Mouse (Mus musculus): ENCODE results near the gene Trim2. TPM values are rescaled to one million over a fixed set of nuclear protein-coding genes. Genes with fewer than 3 reads are reported as not detected.

The Trim2 gene
- total RNA-seq, 2 experiments from 2014 or later = 5.1 to 5.8 TPM

- intact Hi-C loops (cut with DNase I) = loop anchor here (2.0 kb wide), 1 partner anchor 71 kb away; no protein-coding TSS in a partner anchor
- no peak for DNase-seq
Measured at GRCm38 (mm10) chr3:84261863-84262262, 44.8 kb downstream of the Trim2 start.

DNA sequence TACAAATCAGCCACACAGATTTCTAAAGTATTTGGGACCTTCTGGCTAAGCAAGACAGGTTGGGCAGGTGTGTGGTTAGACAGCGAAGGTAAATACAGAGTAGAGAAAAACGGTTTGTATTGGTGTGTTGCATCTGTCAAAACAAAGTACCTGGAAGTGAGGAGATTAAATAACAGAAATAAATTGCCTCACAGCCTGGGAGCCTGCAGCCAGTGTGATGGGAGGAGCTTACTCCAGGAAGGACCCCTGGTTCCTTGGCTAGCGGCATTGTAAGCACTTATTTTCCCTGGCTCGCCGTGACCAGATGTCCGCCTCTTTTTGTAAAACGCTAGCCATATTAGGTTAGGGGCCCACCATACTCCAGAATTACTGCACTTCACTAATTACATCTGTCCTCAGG lies 45.8 kb downstream of the Trim2 start:
- intact Hi-C loops (cut with DNase I) = loop anchor here (2.0 kb wide), 1 partner anchor 70 kb away; no protein-coding TSS in a partner anchor
- no peak for DNase-seq

GRCm38 (mm10) chr3:84260024-84260535 lies 46.6 kb downstream of the Trim2 start:
- intact Hi-C loops (cut with DNase I) = loop anchor here (2.0 kb wide), 1 partner anchor 69 kb away; no protein-coding TSS in a partner anchor
- peak in 1 of 2 experiments; percentile 14 for DNase-seq

GRCm38 (mm10) chr3:84259281-84260023 lies 47.2 kb downstream of the Trim2 start:
- DNase-seq = peak; percentile 65 to 81
- intact Hi-C loops (cut with DNase I) = loop anchor here (2.0 kb wide), 3 partner anchors 31 to 69 kb away; no protein-coding TSS in a partner anchor

DNA sequence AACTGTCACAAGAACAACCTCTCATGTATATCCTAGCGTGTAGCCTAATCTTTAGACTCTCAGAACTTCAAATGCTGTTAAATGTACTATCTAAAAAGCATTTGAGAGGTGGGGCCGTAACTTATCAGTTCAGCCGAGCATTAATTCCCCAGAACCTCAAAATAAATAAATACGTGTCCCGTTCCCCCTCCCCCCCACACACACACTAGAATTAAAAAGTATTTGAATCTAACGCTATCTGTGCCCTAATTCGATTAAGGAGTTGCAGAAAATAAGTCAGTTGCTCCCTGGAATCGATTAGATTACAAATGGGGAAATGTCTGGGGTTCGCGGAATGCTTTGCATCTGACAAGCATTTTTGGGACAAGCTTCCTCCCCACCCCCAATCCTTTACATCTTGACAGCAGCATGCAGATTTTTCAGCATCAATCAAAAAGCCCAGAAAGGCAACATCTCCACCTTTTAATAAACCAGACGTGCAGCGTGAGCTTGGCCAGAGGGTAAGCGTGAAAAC lies 48.1 kb downstream of the Trim2 start:
- DNase-seq = no peak
- intact Hi-C loops (cut with DNase I) = loop anchor here (2.0 kb wide), 2 partner anchors 30 to 38 kb away; no protein-coding TSS in a partner anchor

- no peak for DNase-seq
- intact Hi-C loops (cut with DNase I) = loop anchor here (2.0 kb wide), 2 partner anchors 29 to 37 kb away; no protein-coding TSS in a partner anchor
Measured at GRCm38 (mm10) chr3:84257989-84258517, 48.6 kb downstream of the Trim2 start.

DNA sequence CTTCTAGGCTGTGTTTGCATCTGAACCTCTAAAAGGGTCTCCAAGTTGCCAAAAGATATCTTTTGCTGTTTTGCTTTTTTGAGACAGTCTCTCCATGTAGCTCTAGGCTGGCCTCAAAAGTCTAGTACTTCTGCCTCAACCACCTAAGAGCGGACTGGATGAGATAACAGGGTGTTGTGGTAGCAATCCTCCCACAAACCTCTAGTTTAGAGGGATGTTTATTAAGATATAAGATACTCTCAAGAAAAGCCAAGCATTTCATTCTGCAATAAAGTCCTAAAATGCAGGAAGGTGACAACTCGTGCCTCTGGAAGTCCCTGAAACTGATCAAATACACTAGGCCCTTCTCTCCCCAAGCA lies 52.2 kb downstream of the Trim2 start:
- intact Hi-C loops (cut with DNase I) = no loop called here
- no peak for DNase-seq

DNA sequence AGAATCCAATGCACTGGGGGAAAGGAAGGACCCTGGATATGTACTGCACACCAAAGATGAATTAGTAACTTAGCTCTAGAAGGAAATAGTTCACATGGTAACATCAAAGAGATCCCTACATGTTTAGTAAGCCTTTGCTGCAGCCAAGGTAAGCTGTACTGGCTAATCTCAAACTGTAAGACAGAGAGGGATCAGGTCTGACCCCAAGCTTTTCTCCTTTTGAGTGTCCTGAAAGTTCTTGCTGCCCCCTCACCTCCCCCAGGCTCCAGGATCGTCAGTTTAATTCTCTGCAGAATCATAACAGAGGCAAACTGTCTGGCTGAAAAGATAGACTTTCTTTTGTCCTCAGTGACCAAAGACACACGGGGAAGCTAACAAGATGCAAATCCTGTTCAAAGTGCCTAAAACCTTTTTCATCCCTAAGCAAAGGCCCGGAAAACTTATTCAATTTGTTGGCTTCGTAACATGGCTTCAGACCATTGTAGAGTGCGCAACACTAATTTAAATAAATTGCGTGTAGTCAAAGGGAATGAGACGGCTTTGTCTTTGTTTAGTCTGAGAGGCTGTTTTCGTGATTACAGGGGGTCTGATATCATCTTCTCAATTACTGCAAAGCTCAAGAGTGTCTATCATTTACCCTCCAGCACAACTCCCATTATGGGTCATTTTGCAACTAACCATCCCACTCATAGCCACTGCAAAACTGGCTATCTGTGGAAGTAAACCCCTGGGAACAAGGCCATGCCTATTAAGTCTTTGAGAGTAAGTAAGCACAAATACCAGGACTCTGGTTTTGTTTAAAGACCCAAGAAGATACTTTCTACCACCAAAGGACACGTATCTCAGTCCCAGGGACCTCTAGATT lies 52.8 kb downstream of the Trim2 start:
- intact Hi-C loops (cut with DNase I) = no loop called here
- no peak for DNase-seq

DNA sequence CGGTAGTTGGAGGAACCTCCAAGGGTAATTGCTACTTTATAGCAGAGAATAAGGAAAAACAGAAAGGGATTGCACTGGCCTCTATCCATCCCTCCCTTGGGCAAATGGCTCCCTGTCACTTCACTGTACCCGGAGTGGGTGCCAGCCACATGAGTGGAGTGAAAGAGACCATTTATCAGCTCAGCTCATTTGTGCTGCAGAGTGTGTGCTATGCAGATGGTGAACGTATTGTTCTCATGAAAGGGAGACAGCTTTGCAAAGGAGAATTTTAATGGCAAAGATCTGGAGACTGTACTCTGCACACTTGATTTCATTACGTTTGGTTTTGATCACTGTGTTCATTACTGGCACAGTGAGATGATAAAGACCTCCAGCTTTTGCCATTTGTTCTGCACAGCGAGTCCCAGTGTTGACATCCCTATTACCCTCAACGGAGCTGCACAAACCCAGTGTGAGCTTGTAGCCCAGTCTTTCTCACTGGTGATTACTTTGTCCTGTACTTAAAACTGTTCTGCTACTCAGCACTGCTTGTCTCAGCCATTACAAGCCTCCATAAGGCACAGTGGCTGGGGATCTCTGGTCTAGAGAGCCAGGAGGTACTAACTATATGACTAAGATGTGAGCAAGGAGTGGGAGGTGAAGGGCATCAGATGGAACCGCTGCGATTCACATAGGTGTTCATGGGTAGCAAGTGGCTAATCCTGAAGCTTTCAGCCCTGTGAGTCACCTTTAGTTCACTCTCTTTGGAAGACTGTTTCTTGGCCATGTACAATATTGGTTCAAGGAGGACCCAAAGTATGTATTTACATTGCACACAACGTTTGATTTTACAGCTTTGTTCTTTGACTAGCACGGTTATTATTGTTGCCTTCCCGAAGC lies 53.7 kb downstream of the Trim2 start:
- intact Hi-C loops (cut with DNase I) = no loop called here
- DNase-seq = no peak

DNA sequence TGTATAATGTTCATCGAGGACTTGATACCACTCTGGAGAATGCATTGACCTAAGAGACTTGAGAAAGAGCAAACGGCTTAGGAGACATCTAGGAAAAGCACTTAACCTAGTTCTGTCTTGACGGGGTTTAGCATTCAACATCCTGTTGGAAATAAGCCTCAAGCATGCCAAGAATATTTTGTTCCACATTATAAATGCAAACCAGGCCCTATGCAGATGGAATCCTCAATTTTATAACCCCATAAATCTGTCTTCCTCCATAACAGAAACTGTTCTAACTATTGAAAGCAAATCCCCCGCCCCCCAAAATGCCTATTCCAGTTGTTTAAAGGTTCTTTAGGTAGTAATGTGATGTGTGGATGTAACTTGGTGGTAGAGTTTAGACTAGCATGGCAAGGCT lies 55.0 kb downstream of the Trim2 start:
- intact Hi-C loops (cut with DNase I) = no loop called here
- no peak for DNase-seq

DNA sequence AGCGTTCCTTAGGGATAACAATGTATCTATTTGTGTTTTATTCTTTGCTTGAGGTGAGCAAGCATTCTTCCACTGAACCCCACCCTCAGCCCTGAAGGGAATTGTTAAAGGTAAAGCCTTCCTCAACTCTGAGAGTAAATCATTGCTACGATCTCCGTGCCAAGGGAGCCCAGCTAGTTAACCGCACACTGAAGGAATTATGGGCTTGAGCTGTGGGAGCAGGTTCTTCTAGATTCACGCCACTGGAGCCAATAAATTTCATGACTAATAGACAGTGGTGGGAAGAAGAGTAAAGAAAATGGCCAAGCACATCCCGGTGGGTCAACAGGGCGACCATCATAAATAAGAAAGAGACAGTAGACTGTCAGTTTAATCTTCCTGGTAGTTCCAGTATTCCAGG lies 56.4 kb downstream of the Trim2 start:
- intact Hi-C loops (cut with DNase I) = no loop called here
- no peak for DNase-seq

DNA sequence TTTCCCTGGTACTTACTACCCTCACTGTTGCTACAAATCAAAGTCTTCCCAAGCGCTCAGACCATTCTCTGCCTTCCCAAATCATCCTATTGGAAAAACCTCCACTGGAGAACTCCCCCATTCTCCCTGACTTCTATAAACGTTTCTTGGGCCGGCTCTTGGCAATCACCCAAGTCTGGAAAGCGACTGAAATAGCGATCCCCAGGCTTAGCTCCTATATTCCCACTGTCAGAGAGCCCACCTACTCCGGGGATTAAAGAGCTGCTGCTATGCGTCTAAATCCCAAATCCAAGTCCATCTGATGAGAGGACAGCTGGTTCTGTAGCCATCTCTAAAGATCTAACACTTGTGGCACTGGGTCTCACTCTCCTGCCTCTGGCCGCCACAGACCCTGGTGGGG lies 58.9 kb downstream of the Trim2 start:
- intact Hi-C loops (cut with DNase I) = no loop called here
- no peak for DNase-seq

GRCm38 (mm10) chr3:84246421-84246861 lies 60.2 kb downstream of the Trim2 start:
- intact Hi-C loops (cut with DNase I) = no loop called here
- DNase-seq = no peak

DNA sequence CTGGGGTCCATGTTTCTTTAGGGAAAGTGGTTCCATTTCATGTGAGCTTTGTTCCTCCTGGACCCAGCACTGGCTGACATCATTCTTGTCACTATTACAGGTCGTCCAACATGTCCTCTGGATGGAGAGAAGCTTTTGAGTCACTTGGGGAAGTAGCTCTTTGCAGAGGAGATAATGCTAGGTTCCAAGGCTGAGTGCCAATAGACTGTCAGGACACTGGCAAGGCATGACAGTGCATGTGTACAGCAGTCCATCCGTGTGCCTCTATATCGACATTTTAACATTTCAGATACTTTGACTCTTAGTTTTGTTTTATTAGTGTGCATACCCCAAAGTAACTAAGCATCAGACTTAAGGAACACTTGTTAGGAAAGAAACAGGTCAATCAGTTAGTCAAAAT lies 63.6 kb downstream of the Trim2 start:
- no peak for DNase-seq
- intact Hi-C loops (cut with DNase I) = no loop called here

GRCm38 (mm10) chr3:84242497-84242896 lies 64.2 kb downstream of the Trim2 start:
- intact Hi-C loops (cut with DNase I) = no loop called here
- no peak for DNase-seq

GRCm38 (mm10) chr3:84241098-84241497 lies 65.6 kb downstream of the Trim2 start:
- DNase-seq = no peak
- intact Hi-C loops (cut with DNase I) = no loop called here

- intact Hi-C loops (cut with DNase I) = no loop called here
- DNase-seq = no peak
Measured at GRCm38 (mm10) chr3:84235420-84236304, 71.0 kb downstream of the Trim2 start.

DNA sequence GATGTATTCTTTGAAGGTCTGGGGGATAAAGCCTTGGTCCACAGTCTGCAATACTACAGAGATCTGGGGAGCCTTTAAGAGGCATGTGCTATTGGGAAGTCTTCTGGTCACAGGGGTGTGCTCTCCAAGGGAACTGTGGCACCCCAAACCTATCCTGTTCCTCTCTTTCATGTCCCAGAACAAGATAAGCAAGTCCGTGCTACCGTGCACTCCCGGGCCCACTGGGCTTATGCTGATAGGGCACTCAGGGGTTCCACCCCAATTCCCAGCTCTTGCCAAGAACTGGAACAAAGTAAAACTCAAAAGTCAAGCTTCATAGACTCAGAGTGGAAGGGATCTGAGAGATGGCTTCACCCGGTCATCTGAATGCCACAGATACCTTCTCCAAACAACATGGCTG lies 72.1 kb downstream of the Trim2 start:
- intact Hi-C loops (cut with DNase I) = no loop called here
- DNase-seq = no peak

Measured in heart, postnatal 36 days (tissue).